Mouse (Mus musculus) erythroblast, adult 5-6 weeks (primary cell): ENCODE results near the gene Trim43c. TPM values are rescaled to one million over a fixed set of nuclear protein-coding genes. Genes with fewer than 3 reads are reported as not detected.
A peak's percentile ranks its signal among the peaks of the same experiment; 100 is the strongest.
"Not testable (repeated sequence)": the region's sequence is repeated elsewhere in the genome, so short reads cannot be mapped to it uniquely, and the experiment has no call there.

Experiments
- ATAC-seq: replicated peaks from 2 replicates; pipeline ENCODE4 v1.8.0; 2016; ENCODE audit warnings: moderate number of reproducible peaks, mild to moderate bottlenecking, moderate TSS enrichment, inconsistent platforms; ENCODE audit not compliant: poor library complexity, low FRiP score, severe bottlenecking
- total RNA-seq, 2 experiments: library from RNA; stranded (forward) in 1 of 2; stranded (reverse) in 1 of 2; fragments of 150-400 nt in 1 of 2; fragments of 200-764, 138-1000 nt in 1 of 2; gene quantifications; 2 replicates each; pipeline versions ENCODE4 v1.2.3 to v1.2.4; 2015 to 2017; ENCODE audit warnings: low replicate concordance in 2 of 2

The Trim43c gene
- total RNA-seq (2015; ENCODE audit: low replicate concordance) (not detected in 2 replicates), total RNA-seq (2017; ENCODE audit: low replicate concordance) (0.28 TPM in 1 of 2 replicates, not detected in the other)

DNA sequence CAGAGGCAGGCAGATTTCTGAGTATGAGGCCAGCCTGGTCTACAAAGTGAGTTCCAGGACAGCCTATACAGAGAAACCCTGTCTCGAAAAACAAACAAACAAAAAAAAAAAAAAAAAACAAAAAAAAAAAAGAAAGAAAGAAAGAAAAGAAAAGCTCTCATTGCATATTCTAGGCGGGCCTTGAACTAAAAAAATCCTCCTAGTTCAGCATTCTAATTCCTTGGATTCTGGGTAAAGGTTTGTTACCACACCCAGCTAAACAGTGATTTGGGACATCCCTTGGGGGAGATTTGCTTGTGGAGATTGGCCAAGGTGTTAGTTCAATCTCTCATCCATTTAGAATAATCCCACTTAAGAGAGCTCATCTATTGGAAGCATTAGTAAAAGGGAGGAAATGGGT is at the start of gene Trim43c:
Gene Trim43c, plus strand, starts transcription at position 301 of the 400 bp plus-strand sequence.
- not testable (repeated sequence) for ATAC-seq

DNA sequence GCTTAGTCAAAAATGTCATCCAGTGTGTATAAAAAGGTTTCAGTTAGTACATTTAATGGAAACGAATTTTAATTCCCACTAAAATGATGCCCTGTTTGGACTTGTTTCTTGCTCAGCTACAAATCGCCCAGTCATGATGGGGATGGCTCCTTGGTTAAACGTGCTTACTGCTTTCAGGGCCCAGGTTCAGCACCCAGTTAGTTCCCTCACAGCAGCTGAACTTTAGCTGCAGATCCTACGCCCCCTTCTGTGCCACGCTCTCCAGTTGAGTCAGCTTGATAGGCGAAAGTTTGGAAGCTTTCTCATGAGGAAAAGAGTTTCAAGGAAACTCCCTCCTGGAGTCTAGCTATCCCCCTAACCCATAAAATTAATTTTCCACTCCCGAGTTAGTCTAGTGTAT is 14.1 kb downstream of the Trim43c start:
- ATAC-seq, result not testable (repeated sequence)

DNA sequence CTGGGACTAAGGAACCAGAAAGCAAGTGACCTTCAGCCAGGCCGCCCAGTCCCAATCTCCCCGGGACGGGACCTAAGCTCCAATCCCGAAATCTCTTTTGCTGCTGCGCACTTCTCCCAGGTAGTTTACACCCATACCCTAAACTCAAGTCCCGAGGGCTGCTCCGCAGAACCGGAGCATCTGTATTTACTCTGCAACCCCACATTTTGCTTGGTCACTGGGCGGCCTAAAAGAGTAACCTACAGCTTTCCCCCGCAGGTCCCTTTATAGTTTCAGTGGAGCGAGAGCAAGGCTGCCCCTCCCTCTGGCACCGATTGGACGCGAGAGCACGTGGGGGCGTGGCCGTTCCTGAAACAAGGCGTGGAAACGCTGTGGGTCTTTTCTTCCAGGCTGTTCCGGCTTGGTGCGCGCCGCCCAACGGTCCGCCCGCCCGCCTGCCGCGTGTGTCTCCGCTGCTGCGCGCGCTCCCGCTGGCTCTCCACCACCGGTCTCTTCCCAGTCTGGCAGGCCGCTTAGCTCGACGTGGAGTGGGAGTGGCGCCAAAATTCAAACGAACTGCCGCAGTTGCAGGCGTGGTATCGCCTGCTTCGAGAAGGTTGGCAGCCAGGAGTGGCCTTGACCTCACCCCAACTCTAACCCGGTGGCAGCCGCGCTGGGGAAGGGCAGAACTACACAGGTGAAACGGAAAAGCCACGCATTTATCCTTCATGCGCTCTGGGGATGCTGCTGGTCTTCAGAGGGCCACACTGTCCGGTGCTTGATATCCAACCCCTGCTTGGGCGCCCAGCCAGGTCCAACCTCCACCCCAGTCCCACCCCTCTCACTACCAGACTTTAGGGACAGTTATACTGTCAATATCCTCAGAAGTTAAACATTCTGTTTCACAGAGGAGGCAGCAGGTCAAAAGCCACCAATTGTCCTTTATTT is 19.9 kb downstream of the Trim43c start:
- peak; percentile 98 for ATAC-seq

Other genes with a start within 250 kb of the Trim43c start
- gene Mthfsl, start 118.9 kb upstream of the Trim43c start, total RNA-seq (2015; ENCODE audit: low replicate concordance), result 8.5 and 21.3 TPM in 2 replicates
- 6.1 and 10.2 TPM in 2 replicates for gene Mthfsl, start 118.9 kb upstream of the Trim43c start, total RNA-seq (2017; ENCODE audit: low replicate concordance)
- 1.7 and 11.7 TPM in 2 replicates for gene Bcl2a1d, start 107.2 kb upstream of the Trim43c start, total RNA-seq (2015; ENCODE audit: low replicate concordance)
- gene Bcl2a1d, start 107.2 kb upstream of the Trim43c start, total RNA-seq (2017; ENCODE audit: low replicate concordance), result 3.1 and 3.3 TPM in 2 replicates
- not detected in 2 replicates for gene Bcl2a1a, start 117.7 kb downstream of the Trim43c start, total RNA-seq (2015; ENCODE audit: low replicate concordance)
- gene Bcl2a1a, start 117.7 kb downstream of the Trim43c start, total RNA-seq (2017; ENCODE audit: low replicate concordance), result 4.4 and 8.9 TPM in 2 replicates